Mouse (Mus musculus) E14TG2a.4 (cell line): ENCODE measurements at regions not wholly inside any gene's neighbourhood (a gene's known extent, or its start where the extent isn't known, plus 50 kb on each side); places are given as distances from the start of the nearest gene placed in this dataset.
A peak's percentile ranks its signal among the peaks of the same experiment; 100 is the strongest.

Experiments used
- CTCF ChIP-seq: conservative IDR thresholded peaks from 2 replicates; pipeline ENCODE4 v1.5.1; 2014; ENCODE audit warnings: low read length
- NANOG ChIP-seq: IDR thresholded peaks from 2 replicates; pipeline ENCODE4 v1.6.1; 2014; ENCODE audit warnings: borderline replicate concordance, low read length, mixed read lengths
- POU5F1 ChIP-seq: IDR thresholded peaks from 2 replicates; pipeline ENCODE4 v1.6.1; 2014; ENCODE audit warnings: low read length, borderline replicate concordance

GRCm38 (mm10) chr1:179858780-179859551 is 55.5 kb upstream of the Ahctf1 start:
- peak; percentile 52 for TF ChIP-seq CTCF
- no peak for TF ChIP-seq NANOG
- TF ChIP-seq POU5F1, result no peak
